Mouse (Mus musculus): ENCODE data around the gene Tor1b. TPM values are rescaled to one million over a fixed set of nuclear protein-coding genes. Genes with fewer than 3 reads are reported as not detected.

The Tor1b gene
- total and polyA plus RNA-seq, 3 experiments, result 33.0 to 55.6 (median 36.9) TPM

GRCm38 (mm10) chr2:30923099-30923498, 29.7 kb upstream of the Tor1b start:
- Histone ChIP-seq H3K4me1 (ENCODE audit: control insufficient read depth in 1 of 2, insufficient read depth in 2 of 2, low read length in 2 of 2) (peaks cover 3 to 17% of the 10 kb centered on the region in 2 experiments; a peak in 3 of 4 replicates), H3K79me2 (ENCODE audit: control insufficient read depth, insufficient read depth, low read length, poor library complexity) (no peaks in the 10 kb centered on the region), H3K27ac (ENCODE audit: control insufficient read depth, low read depth, low read length) (no peak overlapping the region), H3K36me3 (ENCODE audit: control insufficient read depth in 1 of 2, insufficient read depth in 2 of 2, low read length in 2 of 2) (peaks cover 0 to 12% of the 10 kb centered on the region in 2 experiments; a peak in 2 of 4 replicates), H3K4me3 (ENCODE audit: control insufficient read depth in 1 of 2, insufficient read depth in 1 of 2, low read depth in 2 of 2, low read length in 2 of 2) (no peak overlapping the region), H3K27me3 (ENCODE audit: control insufficient read depth in 1 of 2, insufficient read depth in 2 of 2, low read length in 2 of 2) (no peaks in the 10 kb centered on the region; a peak in 1 of 4 replicates), H3K9ac (ENCODE audit: control insufficient read depth, low read depth, low read length, poor library complexity, severe bottlenecking) (no peak overlapping the region), H3K9me3 (replicated peaks; ENCODE audit: insufficient read depth, low read length) (no peaks in the 10 kb centered on the region)
- DNase-seq (ENCODE audit: low read depth, low spot score), result no peak
- TF ChIP-seq CTCF (IDR thresholded peaks at IDR 0.05 in 2 of 3, conservative IDR thresholded peaks at IDR 0.05 in 1 of 3; ENCODE audit: control insufficient read depth in 1 of 3, insufficient read depth in 1 of 3, low read depth in 2 of 3, low read length in 3 of 3, poor library complexity in 1 of 3, severe bottlenecking in 1 of 3) (no peak), KAT2A (conservative IDR thresholded peaks at IDR 0.05; ENCODE audit: low read depth, low read length) (no peak), TAL1 (IDR thresholded peaks at IDR 0.05; ENCODE audit: low read length) (no peak), CHD1 (IDR thresholded peaks at IDR 0.05; ENCODE audit: low read depth, low read length) (no peak), JUND (IDR thresholded peaks at IDR 0.05; ENCODE audit: low read depth, low read length) (no peak), BHLHE40 (IDR thresholded peaks at IDR 0.05; ENCODE audit: borderline replicate concordance, low read depth, low read length) (no peak)

GRCm38 (mm10) chr2:30925181-30925580, 27.6 kb upstream of the Tor1b start:
- Histone ChIP-seq H3K9me3 (replicated peaks; ENCODE audit: insufficient read depth, low read length) (no peaks in the 10 kb centered on the region), H3K4me3 (ENCODE audit: control insufficient read depth in 1 of 2, insufficient read depth in 1 of 2, low read depth in 2 of 2, low read length in 2 of 2) (no peak overlapping the region), H3K27ac (ENCODE audit: control insufficient read depth, low read depth, low read length) (no peak overlapping the region), H3K36me3 (ENCODE audit: control insufficient read depth in 1 of 2, insufficient read depth in 2 of 2, low read length in 2 of 2) (peaks cover 0 to 6% of the 10 kb centered on the region in 2 experiments; a peak in 2 of 4 replicates), H3K9ac (ENCODE audit: control insufficient read depth, low read depth, low read length, poor library complexity, severe bottlenecking) (no peak overlapping the region), H3K27me3 (ENCODE audit: control insufficient read depth in 1 of 2, insufficient read depth in 2 of 2, low read length in 2 of 2) (no peaks in the 10 kb centered on the region; a peak in 1 of 4 replicates), H3K79me2 (ENCODE audit: control insufficient read depth, insufficient read depth, low read length, poor library complexity) (no peaks in the 10 kb centered on the region; the same call in 1 of the 2 replicates), H3K4me1 (ENCODE audit: control insufficient read depth in 1 of 2, insufficient read depth in 2 of 2, low read length in 2 of 2) (peaks cover 0 to 17% of the 10 kb centered on the region in 2 experiments; a peak in 3 of 4 replicates)
- TF ChIP-seq BHLHE40 (IDR thresholded peaks at IDR 0.05; ENCODE audit: borderline replicate concordance, low read depth, low read length), result no peak
- TF ChIP-seq CHD2 (IDR thresholded peaks at IDR 0.05; ENCODE audit: low read length), result no peak
- TF ChIP-seq CTCF (IDR thresholded peaks at IDR 0.05 in 2 of 3, conservative IDR thresholded peaks at IDR 0.05 in 1 of 3; ENCODE audit: control insufficient read depth in 1 of 3, insufficient read depth in 1 of 3, low read depth in 2 of 3, low read length in 3 of 3, poor library complexity in 1 of 3, severe bottlenecking in 1 of 3), result no peak
- TF ChIP-seq SIN3A (IDR thresholded peaks at IDR 0.05; ENCODE audit: low read length), result no peak
- no peak for TF ChIP-seq MAZ (IDR thresholded peaks at IDR 0.05; ENCODE audit: low read depth, low read length)
- TF ChIP-seq SMC3 (IDR thresholded peaks at IDR 0.05; ENCODE audit: low read depth, low read length), result no peak
- no peak for TF ChIP-seq EP300 (IDR thresholded peaks at IDR 0.05; ENCODE audit: low read depth in 1 of 2, low read length in 2 of 2)
- TF ChIP-seq E2F4 (IDR thresholded peaks at IDR 0.05; ENCODE audit: borderline replicate concordance, low read depth, low read length), result no peak
- no peak for TF ChIP-seq RAD21 (IDR thresholded peaks at IDR 0.05; ENCODE audit: low read depth, low read length)
- TF ChIP-seq ZKSCAN1 (IDR thresholded peaks at IDR 0.05; ENCODE audit: low read depth, low read length), result no peak
- TF ChIP-seq POLR2AphosphoS2 (IDR thresholded peaks at IDR 0.05; ENCODE audit: low read length), result no peak
- TF ChIP-seq JUND (IDR thresholded peaks at IDR 0.05; ENCODE audit: low read depth, low read length), result no peak
- TF ChIP-seq UBTF (IDR thresholded peaks at IDR 0.05; ENCODE audit: borderline replicate concordance, insufficient read depth, low read depth, low read length), result no peak
- no peak for DNase-seq (ENCODE audit: low read depth, low spot score)
